Mouse (Mus musculus): ENCODE data around the gene Igflr1. TPM values are rescaled to one million over a fixed set of nuclear protein-coding genes. Genes with fewer than 3 reads are reported as not detected.

Gene Igflr1
- total RNA-seq, 2 experiments from 2014 or later = 0.82 to 1.4 TPM

GRCm38 (mm10) chr7:30588676-30589434, 23.6 kb downstream of the Igflr1 start, which contains the start of gene Kmt2b:
TSS of gene Kmt2b (minus strand) at chr7:30588726.
- DNase-seq (ENCODE audit: low spot score) = peak; percentile 97

GRCm38 (mm10) chr7:30589435-30590301, 24.4 kb downstream of the Igflr1 start:
- DNase-seq (ENCODE audit: low spot score) = peak; percentile 85

GRCm38 (mm10) chr7:30590927-30591604, 25.8 kb downstream of the Igflr1 start:
- DNase-seq (ENCODE audit: low spot score) = no peak

GRCm38 (mm10) chr7:30591605-30591951, 26.4 kb downstream of the Igflr1 start:
- no peak for DNase-seq (ENCODE audit: low spot score)

DNA sequence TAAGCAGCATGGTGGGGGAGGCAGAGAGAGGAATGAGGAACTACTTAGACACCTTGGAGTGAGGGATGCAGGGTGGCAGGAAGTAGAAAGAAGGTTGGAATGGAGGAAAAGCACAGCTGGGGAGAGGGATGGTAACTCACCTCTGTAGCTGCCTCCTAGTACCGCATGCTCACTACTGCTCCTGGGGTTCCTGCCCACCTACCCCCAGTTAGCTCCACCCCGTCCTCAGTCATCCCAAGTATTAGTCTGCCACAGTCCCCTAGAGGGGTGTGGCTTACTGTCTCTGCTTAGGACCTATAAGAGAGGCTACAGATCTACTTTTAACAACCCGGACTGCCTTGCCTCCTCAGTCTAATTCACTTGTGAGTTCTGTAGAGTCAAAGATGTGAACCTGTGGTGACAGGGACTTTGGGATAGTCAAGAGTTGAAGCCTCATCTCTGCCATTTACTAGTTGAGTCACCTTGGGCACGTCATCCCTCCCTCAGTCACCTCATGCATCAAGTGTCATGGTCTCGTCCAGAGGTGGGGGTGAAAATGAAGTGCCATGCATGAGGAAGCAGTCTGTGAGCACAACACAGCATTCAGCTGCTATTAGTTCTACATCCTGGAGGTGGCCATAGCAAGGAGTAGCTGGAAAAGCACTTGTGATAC, 27.7 kb downstream of the Igflr1 start:
- no peak for DNase-seq (ENCODE audit: low spot score)

GRCm38 (mm10) chr7:30593579-30594509, 28.6 kb downstream of the Igflr1 start:
- no peak for DNase-seq (ENCODE audit: low spot score)

DNA sequence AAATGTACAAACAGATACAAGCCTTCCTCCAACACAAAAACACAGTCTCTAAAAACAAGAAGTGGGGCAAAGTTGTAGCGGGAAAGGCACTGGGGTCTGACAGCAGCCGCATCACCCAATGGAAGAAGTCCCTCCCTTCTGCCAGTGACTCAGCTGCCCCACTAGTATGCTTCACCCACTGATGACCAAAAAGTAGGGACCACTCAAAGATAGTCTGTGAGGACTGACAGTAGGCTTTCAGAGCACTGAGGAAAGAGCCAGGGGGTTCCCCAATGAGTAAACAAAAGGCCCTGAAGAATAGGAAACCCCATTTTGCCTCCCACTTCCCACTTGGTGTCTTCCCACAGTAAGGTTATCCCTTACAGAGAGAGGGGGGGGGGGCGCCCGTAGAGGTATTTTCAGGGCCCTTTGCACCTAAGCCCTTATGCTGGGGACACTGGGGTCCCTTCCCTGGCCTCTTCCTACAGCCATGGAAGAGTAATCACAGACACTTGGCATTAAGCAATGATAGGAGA, 29.3 kb downstream of the Igflr1 start:
- DNase-seq (ENCODE audit: low spot score) = no peak

GRCm38 (mm10) chr7:30596093-30596492, 30.9 kb downstream of the Igflr1 start:
- DNase-seq (ENCODE audit: low spot score) = no peak

DNA sequence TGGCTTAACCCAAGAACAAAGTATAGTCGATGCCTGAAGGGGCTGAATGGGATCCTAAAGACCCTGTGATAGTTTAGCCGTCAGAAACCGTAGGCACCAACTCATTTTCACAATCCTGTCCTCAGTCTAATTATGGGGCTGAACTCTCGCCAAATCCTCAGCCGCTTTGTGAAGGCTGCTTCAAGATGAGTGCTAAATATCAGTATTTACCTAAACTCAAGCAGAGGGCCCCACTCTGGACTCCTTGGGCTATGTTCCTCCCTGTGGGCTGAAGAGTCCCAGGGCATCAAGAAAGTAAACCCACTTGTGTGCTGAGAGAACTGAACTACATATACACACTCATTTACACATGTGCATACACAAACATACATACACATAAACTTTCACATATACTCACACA, 31.6 kb downstream of the Igflr1 start:
- no peak for DNase-seq (ENCODE audit: low spot score)

- DNase-seq (ENCODE audit: low spot score) = no peak
These were observed 33.6 kb downstream of the Igflr1 start, which contains the start of gene Zbtb32 for GRCm38 (mm10) chr7:30598786-30599185. TSS of gene Zbtb32 (minus strand) at chr7:30598909.

DNA sequence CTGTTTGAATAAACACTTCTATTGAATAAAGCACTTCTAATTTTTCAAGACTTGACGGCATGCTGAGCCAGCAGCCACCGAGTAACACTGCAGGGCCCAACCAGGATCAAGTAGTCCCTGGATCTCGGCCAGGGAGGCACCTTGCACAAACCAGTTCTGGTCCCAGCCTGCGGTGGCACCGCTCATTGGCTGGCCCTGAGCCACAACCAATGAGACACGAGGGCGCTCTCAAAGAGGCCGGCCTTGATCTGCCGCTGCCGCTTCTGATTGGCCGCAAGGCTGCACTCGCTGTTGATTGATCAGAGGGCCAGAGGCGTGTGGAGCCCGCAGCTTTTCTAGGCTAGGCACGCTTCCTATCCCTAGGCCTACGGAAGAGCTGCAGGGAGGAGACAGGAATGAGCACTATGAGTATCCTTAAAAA, 34.7 kb downstream of the Igflr1 start:
- peak; percentile 79 for DNase-seq (ENCODE audit: low spot score)

DNA sequence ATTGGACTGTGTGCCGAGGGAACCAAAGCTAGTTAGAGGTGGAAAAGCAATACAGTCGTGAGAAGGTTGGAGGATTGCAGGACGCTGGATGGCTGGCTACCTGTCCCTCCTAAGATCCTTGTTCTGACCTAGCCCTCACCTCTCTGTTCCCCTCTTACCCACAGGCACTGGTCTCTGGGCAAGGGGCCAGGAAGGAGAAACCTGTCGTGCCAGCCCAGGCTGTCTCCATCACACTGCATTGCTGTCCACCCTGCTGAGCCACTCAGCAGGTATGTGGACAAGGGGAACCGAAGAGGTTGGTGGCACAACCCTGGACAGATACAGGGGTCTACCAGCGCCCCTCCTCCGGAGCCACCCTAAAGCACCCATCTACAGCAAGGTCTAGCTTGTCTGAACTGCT, 35.4 kb downstream of the Igflr1 start:
- DNase-seq (ENCODE audit: low spot score) = no peak

GRCm38 (mm10) chr7:30602583-30602982, 37.4 kb downstream of the Igflr1 start:
- DNase-seq (ENCODE audit: low spot score) = no peak

DNA sequence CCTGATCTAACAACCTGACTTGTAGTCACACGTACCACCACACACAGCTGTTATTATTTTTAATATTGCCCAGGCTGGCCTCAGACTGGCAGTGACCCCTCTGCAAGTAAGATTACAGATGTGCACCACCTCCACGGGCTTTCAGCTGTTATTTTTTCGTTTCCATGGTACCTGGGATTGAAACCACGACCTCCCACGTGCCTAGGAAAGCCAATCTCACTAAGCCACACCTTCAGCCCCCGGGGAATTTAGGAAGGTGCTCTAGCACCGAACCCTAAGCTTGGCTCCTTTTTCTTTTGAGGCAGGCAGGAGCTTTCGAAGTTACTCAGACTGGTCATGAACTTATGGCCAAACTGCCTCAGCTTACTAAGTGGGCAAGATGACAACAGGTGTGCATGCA, 39.2 kb downstream of the Igflr1 start:
- DNase-seq (ENCODE audit: low spot score) = no peak

- DNase-seq (ENCODE audit: low spot score) = no peak
These were observed 39.7 kb downstream of the Igflr1 start for GRCm38 (mm10) chr7:30604944-30605343.

- DNase-seq (ENCODE audit: low spot score) = no peak
These were observed 42.6 kb downstream of the Igflr1 start for GRCm38 (mm10) chr7:30607706-30608309.

- no peak for DNase-seq (ENCODE audit: low spot score)
These were observed 43.2 kb downstream of the Igflr1 start for GRCm38 (mm10) chr7:30608476-30608875.

- no peak for DNase-seq (ENCODE audit: low spot score)
These were observed 44.8 kb downstream of the Igflr1 start for GRCm38 (mm10) chr7:30610043-30610442.

GRCm38 (mm10) chr7:30612654-30613402, 47.6 kb downstream of the Igflr1 start, which contains the start of gene Upk1a:
TSS of gene Upk1a (minus strand) at chr7:30612847.
- no peak for DNase-seq (ENCODE audit: low spot score)

All from gastrocnemius, adult 18-20 months (tissue).